Mouse (Mus musculus): ENCODE data around the gene Ffar4.

Ffar4 gene

DNA sequence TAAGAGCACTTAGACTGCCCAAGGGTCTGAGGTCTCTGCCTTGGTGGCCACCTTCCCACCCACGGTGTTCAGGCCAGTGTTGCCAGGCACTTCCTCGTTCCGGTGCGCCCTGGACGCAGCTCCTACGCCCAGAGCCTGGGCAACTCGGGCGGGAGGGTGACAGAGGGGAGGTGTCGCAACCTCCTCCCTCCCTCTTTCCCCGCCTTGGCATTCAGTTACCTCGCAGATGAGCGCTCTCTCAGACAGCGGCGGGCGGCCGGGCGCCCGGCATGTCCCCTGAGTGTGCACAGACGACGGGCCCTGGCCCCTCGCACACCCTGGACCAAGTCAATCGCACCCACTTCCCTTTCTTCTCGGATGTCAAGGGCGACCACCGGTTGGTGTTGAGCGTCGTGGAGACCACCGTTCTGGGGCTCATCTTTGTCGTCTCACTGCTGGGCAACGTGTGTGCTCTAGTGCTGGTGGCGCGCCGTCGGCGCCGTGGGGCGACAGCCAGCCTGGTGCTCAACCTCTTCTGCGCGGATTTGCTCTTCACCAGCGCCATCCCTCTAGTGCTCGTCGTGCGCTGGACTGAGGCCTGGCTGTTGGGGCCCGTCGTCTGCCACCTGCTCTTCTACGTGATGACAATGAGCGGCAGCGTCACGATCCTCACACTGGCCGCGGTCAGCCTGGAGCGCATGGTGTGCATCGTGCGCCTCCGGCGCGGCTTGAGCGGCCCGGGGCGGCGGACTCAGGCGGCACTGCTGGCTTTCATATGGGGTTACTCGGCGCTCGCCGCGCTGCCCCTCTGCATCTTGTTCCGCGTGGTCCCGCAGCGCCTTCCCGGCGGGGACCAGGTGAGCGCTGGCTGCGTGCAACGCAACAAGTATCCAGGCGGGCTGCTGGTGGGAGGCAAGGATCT, at the start of gene Ffar4:
Gene Ffar4 (plus strand): TSS at position 214 of the 901 bp plus-strand sequence.
- peak; percentile 29 for DNase-seq (ENCODE audit: inconsistent ontology term)

- no peak for DNase-seq (ENCODE audit: inconsistent ontology term)
These were observed 47.2 kb upstream of the Ffar4 start for GRCm38 (mm10) chr19:38049686-38050085.

DNA sequence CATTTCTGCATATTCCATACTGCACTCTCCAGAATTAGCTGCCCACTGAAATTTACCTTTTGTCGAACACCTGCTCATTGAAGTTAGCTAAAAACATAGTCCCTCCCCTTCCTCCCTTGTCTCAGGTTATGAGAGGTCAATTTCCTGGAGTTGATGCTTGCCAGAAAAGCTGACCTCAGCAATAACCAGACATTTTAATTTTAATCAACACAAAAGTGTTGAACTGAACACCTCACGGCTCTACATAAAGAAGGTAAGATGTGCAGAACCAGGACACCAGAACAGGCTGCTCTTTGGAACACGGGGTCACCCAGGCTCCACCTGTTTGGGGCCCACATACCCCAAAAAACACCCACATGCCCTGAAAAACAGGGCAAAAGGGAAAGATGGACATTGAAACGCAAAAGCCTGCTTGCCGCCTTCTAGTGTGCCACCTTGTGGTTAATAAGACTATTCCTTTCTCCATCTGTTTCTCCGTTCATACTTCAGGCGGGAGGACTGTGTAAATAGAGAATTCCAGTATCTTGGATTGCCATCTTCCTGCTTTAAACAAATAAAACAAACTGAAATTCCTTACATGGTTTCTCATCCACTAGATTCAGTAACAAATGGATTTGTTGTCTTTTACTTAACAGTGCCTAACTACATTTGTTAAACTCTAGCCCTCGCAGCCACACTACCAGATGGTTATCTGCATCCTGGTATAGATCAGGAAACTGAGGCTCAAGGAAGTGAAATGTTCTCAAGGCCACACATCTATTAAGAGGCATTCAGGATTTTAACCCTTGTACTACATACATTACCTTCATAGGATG, 43.4 kb upstream of the Ffar4 start:
- peak; percentile 58 for DNase-seq (ENCODE audit: inconsistent ontology term)

GRCm38 (mm10) chr19:38054149-38054719, 42.6 kb upstream of the Ffar4 start:
- no peak for DNase-seq (ENCODE audit: inconsistent ontology term)

DNA sequence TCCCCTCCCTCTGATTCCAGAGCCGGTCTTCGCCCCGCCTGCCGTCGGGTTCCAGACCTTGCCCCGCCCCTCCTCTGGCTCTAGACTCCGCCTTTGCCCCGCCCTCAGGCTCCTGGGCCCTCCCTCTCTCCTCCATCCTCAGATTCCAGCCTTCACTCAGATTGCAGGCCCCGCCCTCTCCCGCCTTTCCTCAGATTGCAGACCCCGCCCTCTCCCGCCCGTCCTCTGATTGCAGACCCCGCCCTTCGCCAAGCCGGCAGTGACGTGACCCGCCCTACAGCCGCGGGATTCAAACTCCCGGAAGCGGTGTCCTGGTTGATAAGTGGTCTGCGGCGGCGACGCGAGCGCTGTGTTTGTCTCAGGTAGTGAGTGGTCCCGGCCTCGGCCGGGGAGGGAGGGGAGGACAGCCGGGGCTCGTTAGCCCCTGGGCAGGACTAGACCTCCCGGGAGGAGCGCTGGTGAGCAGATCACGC, 42.1 kb upstream of the Ffar4 start, which contains the start of gene Cep55:
Gene Cep55 (plus strand): TSS at position 292 of the 473 bp plus-strand sequence.
- peak; percentile 99 for DNase-seq (ENCODE audit: inconsistent ontology term)

GRCm38 (mm10) chr19:38055798-38056197, 41.1 kb upstream of the Ffar4 start:
- DNase-seq (ENCODE audit: inconsistent ontology term), result no peak

GRCm38 (mm10) chr19:38056276-38056675, 40.6 kb upstream of the Ffar4 start:
- no peak for DNase-seq (ENCODE audit: inconsistent ontology term)

GRCm38 (mm10) chr19:38056931-38057330, 39.9 kb upstream of the Ffar4 start:
- no peak for DNase-seq (ENCODE audit: inconsistent ontology term)

GRCm38 (mm10) chr19:38063201-38063600, 33.7 kb upstream of the Ffar4 start:
- no peak for DNase-seq (ENCODE audit: inconsistent ontology term)

DNA sequence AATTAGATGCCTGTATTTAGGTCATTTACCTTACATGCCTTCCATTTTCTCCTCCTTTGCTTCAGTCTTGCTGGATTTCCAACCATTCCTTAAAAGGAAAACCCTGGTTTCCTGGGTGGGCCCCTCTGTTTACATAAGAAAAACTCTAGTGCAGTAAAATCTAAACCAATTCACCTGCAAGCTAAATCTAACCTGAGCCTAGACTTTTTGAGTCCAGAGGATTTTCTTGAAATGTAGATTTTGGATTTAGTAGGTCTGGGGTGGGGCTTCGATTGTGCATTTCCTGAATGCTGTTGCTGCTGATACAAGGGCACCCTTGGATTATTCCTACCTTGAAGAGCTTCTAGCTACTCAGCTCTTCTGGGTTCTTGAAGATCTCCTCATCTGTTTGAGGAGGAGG, 32.8 kb upstream of the Ffar4 start:
- DNase-seq (ENCODE audit: inconsistent ontology term), result no peak

GRCm38 (mm10) chr19:38073226-38073625, 23.6 kb upstream of the Ffar4 start:
- no peak for DNase-seq (ENCODE audit: inconsistent ontology term)

DNA sequence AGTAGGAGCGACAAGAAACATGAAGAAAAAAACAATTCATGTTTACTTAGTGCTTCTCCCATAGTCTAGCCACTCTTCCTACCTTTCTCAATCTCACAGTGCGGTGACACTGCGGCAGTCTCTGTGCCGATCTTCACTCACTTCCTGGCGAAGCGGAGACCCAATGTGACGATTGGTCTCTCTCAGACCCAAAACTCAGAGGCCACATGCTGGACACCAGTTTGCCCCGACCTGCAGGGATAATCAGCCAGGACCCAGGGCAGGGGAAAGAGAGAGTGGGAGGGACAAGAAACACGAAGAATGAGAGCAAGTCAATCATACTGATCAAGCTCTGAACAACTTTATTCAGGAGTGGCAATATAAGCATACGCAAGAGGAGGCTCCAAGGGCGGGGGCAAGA, 21.8 kb upstream of the Ffar4 start:
- no peak for DNase-seq (ENCODE audit: inconsistent ontology term)

DNA sequence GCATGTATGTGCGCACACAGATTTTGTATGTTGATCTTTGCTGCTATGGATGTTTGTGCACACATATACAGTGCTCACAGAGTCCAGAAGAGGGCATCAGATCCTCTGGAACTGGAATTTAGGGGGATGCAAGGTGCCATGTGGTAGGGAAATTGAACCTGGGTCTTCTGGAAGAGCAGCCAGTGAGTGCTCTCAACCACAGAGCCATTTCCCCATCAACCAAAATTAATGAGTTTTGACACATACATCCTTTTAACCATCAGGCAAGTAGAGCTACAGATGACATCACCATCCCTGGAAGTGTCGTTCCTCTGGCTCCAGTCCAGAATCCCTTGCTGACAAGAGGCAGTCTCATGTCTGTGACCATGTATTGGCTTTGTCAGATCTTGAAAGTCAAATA, 20.6 kb upstream of the Ffar4 start:
- DNase-seq (ENCODE audit: inconsistent ontology term), result peak; percentile 51

- DNase-seq (ENCODE audit: inconsistent ontology term), result no peak
These were observed 18.9 kb upstream of the Ffar4 start for GRCm38 (mm10) chr19:38077851-38078540.

GRCm38 (mm10) chr19:38081361-38081760, 15.5 kb upstream of the Ffar4 start:
- no peak for DNase-seq (ENCODE audit: inconsistent ontology term)

GRCm38 (mm10) chr19:38082931-38083525, 13.8 kb upstream of the Ffar4 start:
- DNase-seq (ENCODE audit: inconsistent ontology term), result no peak

DNA sequence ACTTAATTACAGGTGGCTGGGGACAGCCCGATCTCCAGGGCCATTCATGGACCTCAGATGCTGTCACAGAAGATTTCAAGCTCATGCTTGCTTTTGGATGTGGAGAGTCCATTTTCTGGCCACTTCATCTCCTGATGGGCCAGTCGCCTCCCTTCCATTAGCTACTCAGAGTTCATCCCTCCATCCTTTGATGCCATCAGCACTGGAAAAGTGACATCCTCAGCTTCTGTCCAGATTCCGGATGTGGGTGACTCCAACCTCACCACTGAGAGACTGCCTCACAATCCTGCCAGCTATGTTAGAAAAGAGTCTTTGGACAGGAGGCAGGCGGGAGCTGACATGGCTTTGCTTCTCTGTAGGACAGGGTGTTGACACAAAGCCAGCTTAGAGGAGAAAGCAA, 11.0 kb upstream of the Ffar4 start:
- no peak for DNase-seq (ENCODE audit: inconsistent ontology term)

DNA sequence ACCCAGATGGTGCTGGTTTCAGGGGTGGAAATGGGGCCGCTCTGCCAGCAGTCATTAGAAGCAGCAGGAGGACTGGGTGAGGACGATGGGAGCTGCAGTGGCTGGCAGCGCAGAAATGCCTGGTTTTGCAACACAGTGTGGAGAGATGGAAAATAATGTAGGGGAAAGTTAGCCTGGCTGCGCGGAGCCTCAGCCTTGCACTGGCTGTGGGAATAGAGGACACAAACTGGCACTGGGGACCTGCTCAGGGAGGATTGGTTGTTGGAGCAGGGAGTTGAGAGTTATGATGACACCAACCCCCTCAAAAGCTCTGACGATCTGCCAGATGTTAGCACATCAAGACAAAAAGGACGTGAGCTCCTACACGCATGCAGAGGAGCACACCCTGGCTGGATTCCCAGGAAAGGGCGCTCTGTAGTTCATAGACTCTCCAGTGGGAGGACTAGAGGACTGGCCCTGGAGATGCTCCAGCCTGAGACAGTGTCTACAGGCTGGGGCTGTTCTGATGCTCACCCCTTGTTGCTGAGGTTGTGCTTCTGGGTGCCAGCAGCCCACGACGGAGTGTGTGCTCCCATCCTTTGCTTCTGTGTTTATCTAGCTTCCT, 9.8 kb upstream of the Ffar4 start:
- peak; percentile 29 for DNase-seq (ENCODE audit: inconsistent ontology term)

GRCm38 (mm10) chr19:38089358-38089757, 7.5 kb upstream of the Ffar4 start:
- DNase-seq (ENCODE audit: inconsistent ontology term), result no peak

DNA sequence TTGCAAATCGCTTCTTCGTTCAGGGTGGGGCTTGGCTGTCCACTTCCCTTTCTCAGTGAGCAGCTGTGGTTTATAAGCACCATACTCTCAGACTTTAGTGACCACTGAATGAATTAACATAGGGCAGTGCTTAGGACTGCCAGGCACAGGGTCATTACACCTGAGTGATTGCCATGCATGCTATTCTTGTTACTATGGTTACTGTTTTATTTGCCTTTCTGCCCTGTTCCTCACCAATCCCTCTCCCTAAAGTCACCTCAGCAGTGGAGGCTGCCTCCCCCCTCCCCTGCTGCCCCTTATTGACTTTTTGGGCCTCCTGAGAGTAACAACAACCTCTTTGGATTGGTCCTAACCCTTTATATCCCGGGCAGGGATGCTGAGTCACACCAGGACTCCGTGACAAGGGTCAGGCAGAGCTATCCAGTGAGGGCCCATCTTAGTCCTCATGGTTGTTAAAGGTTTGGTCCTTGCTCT, 5.3 kb upstream of the Ffar4 start:
- DNase-seq (ENCODE audit: inconsistent ontology term), result no peak

- no peak for DNase-seq (ENCODE audit: inconsistent ontology term)
These were observed 640 bp upstream of the Ffar4 start for GRCm38 (mm10) chr19:38096231-38096630.

Data from Muller cell, postnatal 12 days (primary cell).